Mouse (Mus musculus): Measurements from ENCODE around the gene Cavin2. TPM values are rescaled to one million over a fixed set of nuclear protein-coding genes. Genes with fewer than 3 reads are reported as not detected.

The Cavin2 gene
- total and polyA plus RNA-seq, 3 experiments, result not detected

- Histone ChIP-seq H3K4me2 (ENCODE audit: insufficient read depth, low read depth, poor library complexity, severe bottlenecking) (no peak overlapping the region), H3K4me1 (ENCODE audit: control insufficient read depth in 1 of 2, insufficient read depth in 2 of 2) (peaks cover 0 to 1% of the 10 kb centered on the region in 2 experiments; a peak in 1 of 4 replicates), H3K27ac (ENCODE audit: insufficient read depth, low read depth) (no peak overlapping the region), H3K27me3 (replicated peaks) (no peaks in the 10 kb centered on the region), H3K9ac (ENCODE audit: insufficient read depth, low read depth) (no peak overlapping the region), H3K36me3 (replicated peaks in 1 of 2; ENCODE audit: control insufficient read depth in 1 of 2, insufficient read depth in 1 of 2, low read length in 1 of 2) (no peaks in the 10 kb centered on the region), H3K79me2 (replicated peaks; ENCODE audit: control insufficient read depth, extremely low read depth, insufficient read depth, poor library complexity, severe bottlenecking) (no peaks in the 10 kb centered on the region), H3K4me3 (replicated peaks in 1 of 3; ENCODE audit: low read depth in 2 of 3, low read length in 2 of 3, poor library complexity in 1 of 3) (no peak overlapping the region), H3K9me3 (replicated peaks; ENCODE audit: low read length) (no peaks in the 10 kb centered on the region)
- DNase-seq (ENCODE audit: extremely low read depth), result no peak
- dilution Hi-C loops (cut with MboI; ENCODE audit: extremely low pct_ligation_motif_present, extremely low pct_unique_long_range_greater_than_20kb, low sequenced_read_pairs), result no loop called here
- TF ChIP-seq CTCF (conservative IDR thresholded peaks at IDR 0.05 in 1 of 2, IDR thresholded peaks at IDR 0.05 in 1 of 2; ENCODE audit: low read depth in 2 of 2, low read length in 2 of 2) (no peak), E2F4 (IDR thresholded peaks at IDR 0.05; ENCODE audit: insufficient replicate concordance, low read depth, low read length) (no peak)
- in situ Hi-C loops (cut with MboI; ENCODE audit: low pct_ligation_motif_present, low pct_unique_long_range_greater_than_20kb, low sequenced_read_pairs), result loop anchor here (25.0 kb wide), 1 partner anchor 366 kb away; no protein-coding TSS in a partner anchor
Measured at GRCm38 (mm10) chr1:51328541-51328940, 39.6 kb downstream of the Cavin2 start.

DNA sequence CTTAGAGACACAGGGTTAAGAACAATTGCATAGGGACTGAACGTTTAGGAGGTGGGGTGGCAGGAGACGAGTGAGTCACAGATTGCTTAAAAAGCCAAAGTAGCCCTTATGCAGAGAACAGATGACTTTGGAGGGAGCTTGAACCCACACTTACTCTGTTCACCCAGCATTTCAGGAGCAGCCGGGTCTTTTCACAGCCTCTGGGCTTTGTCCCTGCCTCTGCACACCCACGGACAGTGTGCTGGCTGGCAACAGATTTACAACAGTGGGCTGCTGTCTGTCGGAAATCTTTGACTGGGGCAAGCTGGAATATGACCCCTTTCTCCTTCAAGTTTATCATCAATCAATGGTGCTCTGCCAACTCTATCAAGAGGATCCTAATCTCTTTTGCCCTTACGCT is 44.1 kb downstream of the Cavin2 start:
- Histone ChIP-seq H3K27ac (ENCODE audit: insufficient read depth, low read depth) (no peak overlapping the region), H3K4me3 (replicated peaks in 1 of 3; ENCODE audit: low read depth in 2 of 3, low read length in 2 of 3, poor library complexity in 1 of 3) (no peak overlapping the region), H3K4me1 (ENCODE audit: control insufficient read depth in 1 of 2, insufficient read depth in 2 of 2) (peaks cover 0 to 3% of the 10 kb centered on the region in 2 experiments; a peak in 1 of 4 replicates), H3K27me3 (replicated peaks) (no peaks in the 10 kb centered on the region), H3K36me3 (replicated peaks in 1 of 2; ENCODE audit: control insufficient read depth in 1 of 2, insufficient read depth in 1 of 2, low read length in 1 of 2) (no peaks in the 10 kb centered on the region), H3K4me2 (ENCODE audit: insufficient read depth, low read depth, poor library complexity, severe bottlenecking) (peak overlapping the region; percentile 87; the same call in 1 of the 2 replicates), H3K9me3 (replicated peaks; ENCODE audit: low read length) (no peaks in the 10 kb centered on the region), H3K9ac (ENCODE audit: insufficient read depth, low read depth) (no peak overlapping the region), H3K79me2 (replicated peaks; ENCODE audit: control insufficient read depth, extremely low read depth, insufficient read depth, poor library complexity, severe bottlenecking) (no peaks in the 10 kb centered on the region)
- in situ Hi-C loops (cut with MboI; ENCODE audit: low pct_ligation_motif_present, low pct_unique_long_range_greater_than_20kb, low sequenced_read_pairs) (loop anchor here (25.0 kb wide), 1 partner anchor 371 kb away; no protein-coding TSS in a partner anchor), dilution Hi-C loops (cut with MboI; ENCODE audit: extremely low pct_ligation_motif_present, extremely low pct_unique_long_range_greater_than_20kb, low sequenced_read_pairs) (no loop called here)
- TF ChIP-seq E2F4 (IDR thresholded peaks at IDR 0.05; ENCODE audit: insufficient replicate concordance, low read depth, low read length) (no peak), NRF1 (IDR thresholded peaks at IDR 0.05; ENCODE audit: low read depth, low read length) (no peak), BHLHE40 (IDR thresholded peaks at IDR 0.05; ENCODE audit: low read depth, low read length) (no peak), ELF1 (IDR thresholded peaks at IDR 0.05; ENCODE audit: low read depth, low read length) (no peak), MEF2A (IDR thresholded peaks at IDR 0.05; ENCODE audit: borderline replicate concordance, low read depth, low read length) (no peak), MAZ (IDR thresholded peaks at IDR 0.05; ENCODE audit: low read depth, low read length) (no peak), MAFK (IDR thresholded peaks at IDR 0.05; ENCODE audit: insufficient replicate concordance, low read length) (no peak), MYC (IDR thresholded peaks at IDR 0.05; ENCODE audit: low read depth, low read length) (no peak), ETS1 (conservative IDR thresholded peaks at IDR 0.05; ENCODE audit: low read depth, low read length) (no peak), ZMIZ1 (IDR thresholded peaks at IDR 0.05; ENCODE audit: low read depth, low read length) (no peak), ZKSCAN1 (IDR thresholded peaks at IDR 0.05; ENCODE audit: borderline replicate concordance, low read depth, low read length) (no peak)
- DNase-seq (ENCODE audit: extremely low read depth), result no peak
